Mouse (Mus musculus) cerebellum, adult 11-12 months (tissue): Measurements from ENCODE around the gene Whrn.

Source experiments
- DNase-seq: peaks from one replicate; pipeline ENCODE4 v3.0.0; 2022

Whrn gene

GRCm38 (mm10) chr4:63374331-63374730, 121.5 kb downstream of the Whrn start:
- no peak for DNase-seq

DNA sequence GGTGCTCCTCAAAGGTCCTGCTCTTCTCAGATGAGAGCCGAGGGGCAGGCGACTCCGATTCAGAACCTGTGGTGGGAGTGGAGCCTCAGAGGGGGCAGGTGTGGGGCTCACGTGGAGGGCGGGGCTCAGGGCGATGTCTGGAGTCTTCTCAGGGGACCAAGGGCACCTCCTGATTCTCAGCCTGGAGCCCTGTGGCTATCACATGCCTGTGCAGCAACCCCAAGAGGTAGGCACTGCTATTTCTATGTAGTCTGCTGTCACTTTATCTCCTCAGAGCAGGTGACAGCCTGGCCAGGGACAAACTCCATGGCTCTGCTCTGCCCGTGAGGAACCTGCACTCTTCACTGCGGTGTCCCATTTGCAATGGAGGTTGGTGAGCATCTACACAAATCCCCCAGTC, 122.4 kb downstream of the Whrn start:
- DNase-seq, result no peak

GRCm38 (mm10) chr4:63371890-63372289, 123.9 kb downstream of the Whrn start:
- no peak for DNase-seq

DNA sequence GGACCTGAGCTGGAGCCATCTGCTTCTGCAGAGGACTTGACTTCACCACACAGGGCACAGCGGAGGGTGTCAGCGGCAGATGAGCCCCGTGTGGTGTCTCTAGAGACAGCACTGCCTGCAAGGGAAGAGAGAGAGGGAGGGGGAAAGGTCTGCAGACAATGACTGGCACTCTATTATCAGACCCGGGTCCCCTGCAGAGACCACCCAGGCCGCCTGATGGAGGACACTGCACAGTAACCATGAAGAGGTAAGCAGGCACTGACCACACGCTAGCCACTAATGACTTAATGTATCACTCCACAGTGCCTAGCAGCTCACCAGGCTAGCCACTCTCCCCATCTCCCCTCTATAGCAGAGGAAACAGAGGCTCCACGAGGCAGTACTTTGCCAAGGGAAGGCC, 124.9 kb downstream of the Whrn start:
- no peak for DNase-seq

DNA sequence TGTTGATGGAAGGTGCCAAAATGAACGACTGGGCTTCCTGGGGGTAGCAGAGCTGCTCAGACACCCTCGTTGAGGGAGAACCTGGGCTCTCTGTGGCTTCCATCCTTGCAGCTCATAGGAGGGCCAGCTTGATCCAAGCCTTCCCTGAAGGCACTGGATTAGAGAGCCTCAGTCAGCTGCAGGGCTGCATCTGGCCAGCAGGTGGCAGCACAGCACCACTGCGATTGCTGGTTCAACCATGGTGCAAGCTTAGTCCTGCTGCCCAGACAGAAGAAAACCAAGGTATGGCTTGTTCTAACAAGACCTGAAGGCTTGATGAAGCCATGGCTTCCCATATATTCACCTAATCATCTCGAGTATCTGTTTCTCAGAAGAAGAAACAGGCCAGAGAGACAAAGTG, 127.2 kb downstream of the Whrn start:
- peak; percentile 48 for DNase-seq
